Mouse (Mus musculus) small intestine, adult 2 months (tissue): ENCODE data around the gene Vamp5.

Source experiments
- CTCF ChIP-seq: fragments of 200-500 bp; IDR thresholded peaks from 2 replicates; pipeline ENCODE4 v1.5.1; 2012; ENCODE audit warnings: low read depth, mild to moderate bottlenecking, control low read depth, inconsistent platforms, low read length, moderate library complexity, mixed read lengths; ENCODE audit not compliant: insufficient replicate concordance, insufficient read length; ENCODE audit errors: extremely low read depth
- POLR2A ChIP-seq: fragments of 200-500 bp; IDR thresholded peaks from 2 replicates; pipeline ENCODE4 v1.6.1; 2012; ENCODE audit warnings: low read depth, mild to moderate bottlenecking, control low read depth, inconsistent platforms, low read length, moderate library complexity

- TF ChIP-seq POLR2A, result no peak
- no peak for TF ChIP-seq CTCF
Measured at GRCm38 (mm10) chr6:72390795-72391521, 10.7 kb upstream of the Vamp5 start.
